Mouse (Mus musculus): ENCODE measurements around the gene Olr1. TPM values are rescaled to one million over a fixed set of nuclear protein-coding genes. Genes with fewer than 3 reads are reported as not detected.
A peak's percentile ranks its signal among the peaks of the same experiment; 100 is the strongest.

Gene Olr1
- polyA plus RNA-seq, 1 experiment from 2014 or later, result not detected

DNA sequence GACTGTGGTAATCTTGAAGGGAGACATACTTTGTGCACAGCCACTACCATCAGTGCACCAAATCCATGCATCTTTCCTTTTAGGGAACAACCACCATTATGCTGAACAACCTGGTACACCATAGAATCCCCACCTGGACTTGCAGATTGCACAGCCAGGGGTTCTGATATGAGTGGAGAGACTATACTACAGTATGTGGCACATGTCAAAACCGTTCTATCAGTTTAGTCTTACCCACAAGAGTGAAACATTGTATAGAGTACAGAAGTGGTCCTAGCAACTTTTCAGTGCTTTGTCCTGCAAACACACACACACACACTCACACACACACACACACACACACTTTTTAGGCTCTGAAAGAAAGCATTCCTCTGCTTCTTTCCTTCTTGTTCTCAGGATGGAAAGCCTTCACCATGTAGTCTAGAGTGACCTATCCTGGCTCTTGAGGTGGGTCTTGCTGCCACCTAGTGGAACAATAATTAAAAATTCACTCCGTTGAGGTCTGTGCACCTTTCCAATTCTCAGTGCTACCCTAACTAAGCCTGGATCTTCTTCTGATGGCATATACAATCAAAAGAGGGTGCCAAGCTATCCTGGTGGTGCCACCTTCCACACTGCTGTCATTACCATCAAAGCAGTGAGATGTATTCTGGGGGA lies 10.9 kb upstream of the Olr1 start:
- 45% methylated on average over 2 of the region's 2 CpGs for WGBS
- Histone ChIP-seq H3K27me3 (ENCODE audit: control insufficient read depth, insufficient read depth, low read length) (no peaks in the 10 kb centered on the region), H3K4me2 (replicated peaks; ENCODE audit: low read depth, low read length) (no peak overlapping the region), H3K36me3 (ENCODE audit: control insufficient read depth, insufficient read depth, low read length) (no peaks in the 10 kb centered on the region), H3K9ac (replicated peaks; ENCODE audit: low read depth, low read length) (no peak overlapping the region), H3K4me3 (ENCODE audit: low read depth, low read length) (no peak overlapping the region), H3K9me3 (ENCODE audit: control insufficient read depth, low read depth, low read length) (no peaks in the 10 kb centered on the region), H3K27ac (ENCODE audit: low read length) (no peak overlapping the region), H3K4me1 (ENCODE audit: control insufficient read depth, insufficient read depth, low read length) (peaks cover 8% of the 10 kb centered on the region)
- ATAC-seq (ENCODE audit: insufficient number of reproducible peaks, insufficient read depth, low FRiP score, low read depth), result peak; percentile 77; the same call in 1 of the 2 replicates

DNA sequence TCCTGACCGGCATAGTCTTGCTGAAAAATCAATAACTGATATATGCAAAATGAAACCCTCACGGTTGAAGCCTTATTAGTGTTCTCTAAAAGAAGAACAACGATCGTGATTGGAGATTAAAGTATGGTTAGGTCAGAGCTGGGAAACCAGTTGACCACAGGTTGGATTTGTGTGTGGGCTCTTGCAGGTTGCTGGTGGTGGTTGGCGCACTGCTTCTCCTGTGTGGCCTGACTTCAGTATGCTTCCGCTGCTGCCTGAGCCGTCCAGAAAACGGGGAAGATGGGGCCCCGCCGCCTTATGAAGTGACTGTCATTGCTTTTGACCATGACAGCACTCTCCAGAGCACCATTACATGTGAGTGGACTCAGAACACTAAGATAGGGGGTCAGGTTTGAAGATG lies 9.4 kb upstream of the Olr1 start:
- WGBS, result 85% methylated on average over 10 of the region's 10 CpGs
- peaks cover 12% of the 10 kb centered on the region for H3K4me1 ChIP-seq (ENCODE audit: control insufficient read depth, insufficient read depth, low read length)

DNA sequence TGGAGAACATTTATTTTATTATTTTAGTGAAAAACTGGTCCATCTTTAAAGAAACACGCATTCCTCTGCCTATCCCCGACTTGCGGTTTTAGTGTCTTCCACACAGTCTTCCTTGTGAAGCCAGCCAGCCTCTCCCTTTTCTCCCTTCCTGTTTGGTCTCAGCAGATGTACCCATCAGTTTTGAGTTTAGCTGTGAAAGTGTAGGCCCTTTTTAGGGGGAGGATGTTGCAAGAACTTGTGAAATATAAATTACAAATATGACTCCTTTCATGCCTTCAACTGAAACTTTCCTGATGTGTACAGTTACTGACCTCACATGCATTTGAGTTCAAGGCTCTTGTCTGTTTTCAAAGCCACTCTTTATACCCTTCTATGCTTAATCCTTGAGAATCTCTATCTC lies 8.1 kb upstream of the Olr1 start:
- no peaks in the 10 kb centered on the region for H3K27me3 ChIP-seq (ENCODE audit: control insufficient read depth, insufficient read depth, low read length)

More for the DNA sequence above, 9.4 kb upstream of the Olr1 start:
- H3K36me3 ChIP-seq (ENCODE audit: control insufficient read depth, insufficient read depth, low read length), result no peaks in the 10 kb centered on the region
- no peak overlapping the region for H3K4me2 ChIP-seq (replicated peaks; ENCODE audit: low read depth, low read length)
- no peak overlapping the region for H3K4me3 ChIP-seq (ENCODE audit: low read depth, low read length)
- H3K9ac ChIP-seq (replicated peaks; ENCODE audit: low read depth, low read length), result no peak overlapping the region
- ATAC-seq (ENCODE audit: insufficient number of reproducible peaks, insufficient read depth, low FRiP score, low read depth), result no peak
- H3K9me3 ChIP-seq (ENCODE audit: control insufficient read depth, low read depth, low read length), result no peaks in the 10 kb centered on the region
- no peaks in the 10 kb centered on the region for H3K27me3 ChIP-seq (ENCODE audit: control insufficient read depth, insufficient read depth, low read length)
- no peak overlapping the region for H3K27ac ChIP-seq (ENCODE audit: low read length)

DNA sequence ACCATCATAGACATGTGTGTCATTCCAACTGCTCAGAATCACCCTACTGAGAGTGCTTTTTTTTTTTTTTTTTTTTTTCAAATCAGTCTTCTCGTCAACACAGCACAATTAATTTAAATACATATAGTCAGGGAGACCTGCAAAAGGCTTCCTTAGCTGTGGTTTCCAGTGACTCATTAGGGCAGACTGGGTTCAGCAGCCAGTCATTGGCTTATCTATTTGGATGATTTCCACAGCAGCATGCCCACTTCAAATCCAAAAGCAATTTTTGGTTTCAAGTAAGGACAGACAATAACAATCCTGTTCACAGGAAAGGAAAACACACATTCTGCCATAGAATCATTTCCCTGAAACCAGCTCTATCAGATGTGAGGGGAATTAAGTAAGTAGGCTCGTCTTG lies 7.4 kb upstream of the Olr1 start:
- Histone ChIP-seq H3K9me3 (ENCODE audit: control insufficient read depth, low read depth, low read length) (no peaks in the 10 kb centered on the region), H3K4me2 (replicated peaks; ENCODE audit: low read depth, low read length) (no peak overlapping the region), H3K4me1 (ENCODE audit: control insufficient read depth, insufficient read depth, low read length) (peaks cover 16% of the 10 kb centered on the region), H3K36me3 (ENCODE audit: control insufficient read depth, insufficient read depth, low read length) (no peaks in the 10 kb centered on the region), H3K4me3 (ENCODE audit: low read depth, low read length) (no peak overlapping the region), H3K9ac (replicated peaks; ENCODE audit: low read depth, low read length) (no peak overlapping the region), H3K27me3 (ENCODE audit: control insufficient read depth, insufficient read depth, low read length) (no peaks in the 10 kb centered on the region), H3K27ac (ENCODE audit: low read length) (no peak overlapping the region)
- ATAC-seq (ENCODE audit: insufficient number of reproducible peaks, insufficient read depth, low FRiP score, low read depth), result no peak
- 62% methylated on average over 2 of the region's 2 CpGs for WGBS

More for the DNA sequence above, 8.1 kb upstream of the Olr1 start:
- Histone ChIP-seq H3K9me3 (ENCODE audit: control insufficient read depth, low read depth, low read length) (no peaks in the 10 kb centered on the region), H3K4me1 (ENCODE audit: control insufficient read depth, insufficient read depth, low read length) (peaks cover 16% of the 10 kb centered on the region), H3K27ac (ENCODE audit: low read length) (no peak overlapping the region), H3K9ac (replicated peaks; ENCODE audit: low read depth, low read length) (no peak overlapping the region), H3K4me3 (ENCODE audit: low read depth, low read length) (no peak overlapping the region), H3K36me3 (ENCODE audit: control insufficient read depth, insufficient read depth, low read length) (no peaks in the 10 kb centered on the region), H3K4me2 (replicated peaks; ENCODE audit: low read depth, low read length) (no peak overlapping the region)
- WGBS, result 81% methylated on average over 3 of the region's 3 CpGs
- no peak for ATAC-seq (ENCODE audit: insufficient number of reproducible peaks, insufficient read depth, low FRiP score, low read depth)

DNA sequence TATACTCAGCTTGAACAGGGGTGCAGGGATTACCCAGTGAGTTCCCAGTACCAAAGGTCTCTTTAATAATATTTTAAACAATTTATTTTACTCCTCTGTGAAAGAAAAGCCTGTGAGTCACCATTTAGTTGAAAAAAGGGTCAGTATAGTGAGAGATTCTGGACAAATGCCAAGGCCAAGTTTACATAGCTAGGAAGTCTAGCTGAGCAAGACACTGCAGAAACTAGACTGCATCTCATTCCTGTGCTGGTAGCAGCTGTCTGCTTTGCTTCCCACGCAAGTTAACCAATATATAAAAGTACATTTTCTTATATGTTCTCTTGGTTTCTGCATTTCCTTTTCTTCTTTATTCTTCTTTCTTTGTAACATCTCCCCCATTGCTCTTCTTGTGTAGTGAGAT lies 6.4 kb upstream of the Olr1 start:
- no peaks in the 10 kb centered on the region for H3K27me3 ChIP-seq (ENCODE audit: control insufficient read depth, insufficient read depth, low read length)
- H3K4me3 ChIP-seq (ENCODE audit: low read depth, low read length), result no peak overlapping the region
- H3K4me1 ChIP-seq (ENCODE audit: control insufficient read depth, insufficient read depth, low read length), result peaks cover 16% of the 10 kb centered on the region
- no peaks in the 10 kb centered on the region for H3K36me3 ChIP-seq (ENCODE audit: control insufficient read depth, insufficient read depth, low read length)
- WGBS, result 10% methylated on average over 1 of the region's 1 CpGs
- no peak overlapping the region for H3K9ac ChIP-seq (replicated peaks; ENCODE audit: low read depth, low read length)
- peak overlapping the region; percentile 84 for H3K27ac ChIP-seq (ENCODE audit: low read length)
- no peak overlapping the region for H3K4me2 ChIP-seq (replicated peaks; ENCODE audit: low read depth, low read length)
- no peaks in the 10 kb centered on the region for H3K9me3 ChIP-seq (ENCODE audit: control insufficient read depth, low read depth, low read length)
- ATAC-seq (ENCODE audit: insufficient number of reproducible peaks, insufficient read depth, low FRiP score, low read depth), result peak; percentile 79

DNA sequence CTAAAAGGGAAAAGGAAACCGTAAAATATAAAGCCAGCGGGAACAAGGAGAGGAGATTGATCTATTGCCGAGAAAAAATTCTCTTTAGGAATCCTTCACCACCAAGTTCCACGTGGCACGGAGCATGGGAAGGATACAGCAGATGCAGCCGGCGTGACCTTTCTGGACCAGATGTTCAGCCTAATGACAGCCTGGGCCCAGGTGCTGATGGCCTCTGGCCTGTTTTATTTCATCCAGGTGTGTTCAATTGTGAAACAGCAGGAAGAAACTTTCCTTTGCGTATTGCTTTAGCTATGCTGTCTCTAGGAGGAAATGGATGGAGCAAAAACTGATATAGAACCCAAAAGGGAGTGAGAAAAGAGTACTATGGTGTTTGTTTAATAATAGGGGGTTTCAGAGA lies 5.9 kb upstream of the Olr1 start:
- no peak overlapping the region for H3K4me2 ChIP-seq (replicated peaks; ENCODE audit: low read depth, low read length)
- no peak overlapping the region for H3K4me3 ChIP-seq (ENCODE audit: low read depth, low read length)
- no peak overlapping the region for H3K9ac ChIP-seq (replicated peaks; ENCODE audit: low read depth, low read length)
- ATAC-seq (ENCODE audit: insufficient number of reproducible peaks, insufficient read depth, low FRiP score, low read depth), result peak; percentile 46
- no peaks in the 10 kb centered on the region for H3K36me3 ChIP-seq (ENCODE audit: control insufficient read depth, insufficient read depth, low read length)
- no peaks in the 10 kb centered on the region for H3K27me3 ChIP-seq (ENCODE audit: control insufficient read depth, insufficient read depth, low read length)
- peak overlapping the region; percentile 78; the same call in 1 of the 2 replicates for H3K27ac ChIP-seq (ENCODE audit: low read length)
- peaks cover 16% of the 10 kb centered on the region for H3K4me1 ChIP-seq (ENCODE audit: control insufficient read depth, insufficient read depth, low read length)
- 40% methylated on average over 8 of the region's 8 CpGs for WGBS
- no peaks in the 10 kb centered on the region for H3K9me3 ChIP-seq (ENCODE audit: control insufficient read depth, low read depth, low read length)

DNA sequence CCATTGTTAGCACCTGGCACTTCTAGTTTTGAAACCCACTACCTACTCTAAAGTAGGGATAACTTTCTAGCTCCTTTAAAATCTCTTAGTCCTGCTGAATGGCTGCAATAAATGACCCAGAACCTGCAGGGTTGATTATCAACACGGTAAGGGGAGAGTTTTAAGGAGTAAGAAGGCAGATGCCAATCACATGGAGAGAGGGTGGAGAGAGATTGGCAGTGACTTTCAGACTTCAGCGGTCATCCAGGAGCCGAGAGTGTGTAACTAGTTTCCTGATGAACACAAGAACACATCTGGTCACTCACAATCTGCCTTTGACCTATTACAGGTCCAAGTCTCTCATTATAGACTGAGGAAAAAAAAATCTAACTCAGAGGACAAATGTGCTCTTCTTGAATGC lies 5.4 kb upstream of the Olr1 start, which contains the start of gene Tmem52b:
Tmem52b (plus strand) TSS at position 189 of the 400 bp plus-strand sequence.
- Histone ChIP-seq H3K4me3 (ENCODE audit: low read depth, low read length) (no peak within 1 kb of the TSS), H3K4me2 (replicated peaks; ENCODE audit: low read depth, low read length) (no peak within 1 kb of the TSS), H3K27ac (ENCODE audit: low read length) (peak within 1 kb of the TSS; percentile 84; the same call in 1 of the 2 replicates), H3K9ac (replicated peaks; ENCODE audit: low read depth, low read length) (no peak within 1 kb of the TSS), H3K9me3 (ENCODE audit: control insufficient read depth, low read depth, low read length) (no peaks in the 10 kb centered on the region), H3K4me1 (ENCODE audit: control insufficient read depth, insufficient read depth, low read length) (peaks cover 16% of the 10 kb centered on the region), H3K27me3 (ENCODE audit: control insufficient read depth, insufficient read depth, low read length) (no peaks in the 10 kb centered on the region), H3K36me3 (ENCODE audit: control insufficient read depth, insufficient read depth, low read length) (no peaks in the 10 kb centered on the region)
- ATAC-seq (ENCODE audit: insufficient number of reproducible peaks, insufficient read depth, low FRiP score, low read depth), result no peak
- WGBS, result 71% methylated on average over 3 of the region's 3 CpGs

DNA sequence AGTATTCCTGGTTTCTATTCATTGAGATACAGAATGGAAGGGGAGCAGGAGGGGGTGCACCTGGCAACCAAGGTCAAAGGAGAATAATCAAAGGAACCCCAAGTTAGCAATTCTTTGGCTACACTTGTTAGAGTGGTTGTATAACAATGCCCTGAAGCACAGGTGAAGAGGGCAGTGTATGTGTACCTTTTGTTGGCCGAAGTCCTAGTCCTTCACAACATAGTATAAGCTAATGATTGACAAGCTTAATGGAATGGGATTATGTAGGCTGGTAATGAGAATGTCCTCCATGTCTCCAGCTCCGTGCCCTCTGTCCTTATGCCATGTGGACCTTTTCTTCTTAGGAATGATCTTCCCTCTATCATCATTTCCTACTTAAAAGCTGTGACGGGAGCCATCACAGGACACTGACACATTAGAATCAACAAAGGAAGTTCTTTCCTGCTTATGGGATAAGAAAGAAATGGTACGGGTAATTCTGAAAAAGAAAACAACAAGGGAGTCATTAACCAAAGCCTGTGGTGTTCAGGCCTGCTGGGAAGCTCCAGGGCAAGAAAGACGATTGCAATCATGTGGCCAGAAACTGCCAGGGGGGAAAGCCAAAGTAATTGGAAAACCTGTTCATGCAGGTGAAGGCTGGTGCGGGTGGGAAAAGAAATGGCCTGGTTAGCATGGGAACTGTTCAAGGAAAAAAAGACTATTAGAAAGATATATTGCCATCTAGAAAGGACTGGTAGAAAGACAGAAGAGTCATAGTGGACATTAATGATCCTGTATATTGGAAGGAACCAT lies 3.4 kb upstream of the Olr1 start:
- Histone ChIP-seq H3K4me3 (ENCODE audit: low read depth, low read length) (no peak overlapping the region), H3K27ac (ENCODE audit: low read length) (no peak overlapping the region), H3K36me3 (ENCODE audit: control insufficient read depth, insufficient read depth, low read length) (no peaks in the 10 kb centered on the region), H3K4me2 (replicated peaks; ENCODE audit: low read depth, low read length) (no peak overlapping the region), H3K9ac (replicated peaks; ENCODE audit: low read depth, low read length) (no peak overlapping the region), H3K27me3 (ENCODE audit: control insufficient read depth, insufficient read depth, low read length) (no peaks in the 10 kb centered on the region), H3K4me1 (ENCODE audit: control insufficient read depth, insufficient read depth, low read length) (peaks cover 16% of the 10 kb centered on the region), H3K9me3 (ENCODE audit: control insufficient read depth, low read depth, low read length) (no peaks in the 10 kb centered on the region)
- no peak for ATAC-seq (ENCODE audit: insufficient number of reproducible peaks, insufficient read depth, low FRiP score, low read depth)
- WGBS, result 68% methylated on average over 6 of the region's 6 CpGs
